Mouse (Mus musculus): ENCODE results near the gene Rheb.

The Rheb gene

GRCm38 (mm10) chr5:24821403-24821841 is 21.0 kb downstream of the Rheb start:
- ChIA-PET POLR2A (interaction anchor here in 2 of 4 experiments (0.9 to 3.4 kb wide), 6 partner anchors 10 to 135 kb away, joined by 3 to 17 read pairs (median 4); partner anchors contain the start of gene Rheb (in 2 of the 2)), CTCF (interaction anchor here in 2 of 4 experiments (0.5 to 1.2 kb wide), 2 partner anchors 21 to 47 kb away, joined by 3 read pairs; partner anchors contain the start of gene Rheb (in 1 of the 2))

- ChIA-PET POLR2A (interaction anchor here in 2 of 4 experiments (0.9 to 3.4 kb wide), 6 partner anchors 9 to 134 kb away, joined by 3 to 17 read pairs (median 4); partner anchors contain the start of gene Rheb (in 2 of the 2)), CTCF (interaction anchor here (0.6 to 1.2 kb wide), 5 partner anchors 22 to 218 kb away, joined by 3 read pairs; partner anchors contain the start of gene Rheb (in 1 of the 4))
Measured at GRCm38 (mm10) chr5:24820627-24821026, 21.8 kb downstream of the Rheb start.

DNA sequence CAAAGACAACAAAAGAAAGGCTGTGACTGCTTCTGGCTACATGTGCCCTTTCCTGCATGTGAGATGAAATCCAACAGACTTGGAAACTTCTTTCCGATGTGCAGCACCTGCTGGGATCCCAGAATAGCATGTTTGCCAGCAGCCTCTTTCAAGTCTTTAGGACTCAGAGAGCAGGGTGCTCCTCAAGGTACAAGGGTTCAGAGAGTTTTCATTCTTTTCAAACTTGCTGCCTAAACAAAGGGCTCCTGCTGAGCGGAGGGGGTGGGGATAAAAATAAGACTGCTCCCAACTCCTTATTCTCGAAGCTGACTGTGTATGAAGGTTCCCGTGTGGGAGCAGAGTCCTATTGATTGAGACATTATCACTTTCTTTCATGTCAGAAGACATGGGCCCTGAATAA is 25.2 kb downstream of the Rheb start:
- CTCF ChIA-PET: interaction anchor here in 1 of 4 experiments (2.0 kb wide), 1 partner anchor 11 kb away, joined by 4 read pairs; no protein-coding TSS in a partner anchor
- POLR2A ChIA-PET: interaction anchor here in 2 of 4 experiments (0.8 to 1.4 kb wide), 6 partner anchors 10 to 190 kb away, joined by 3 to 5 read pairs (median 3); partner anchors contain the start of gene Rheb (in 2 of the 2)

DNA sequence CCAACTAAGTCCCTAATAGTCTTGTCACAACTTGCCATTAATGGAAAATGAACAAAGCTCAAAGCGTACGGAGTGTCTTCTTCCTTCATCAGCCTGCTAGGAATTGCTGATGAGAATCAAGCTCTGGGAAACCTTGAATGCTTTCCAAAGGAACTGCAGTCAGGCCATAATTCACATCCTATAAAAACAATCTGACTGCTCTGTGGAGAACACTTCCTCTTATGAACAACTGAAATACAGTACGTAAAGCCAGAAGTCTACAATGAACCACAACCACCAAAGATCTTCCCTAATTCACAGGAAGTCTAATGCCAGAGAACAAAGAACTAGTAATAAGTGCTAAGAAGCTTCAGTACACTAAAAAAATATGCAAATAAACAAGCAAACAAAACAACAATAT is 28.5 kb downstream of the Rheb start:
- ChIA-PET POLR2A (interaction anchor here in 3 of 4 experiments (0.9 to 1.8 kb wide), 3 partner anchors 29 to 128 kb away, joined by 3 to 5 read pairs (median 4); partner anchors contain the start of genes Nub1 (in 1 of the 3) and Rheb (in 1 of the 3)), CTCF (no interaction called here)

- ChIA-PET POLR2A (no interaction called here), CTCF (no interaction called here)
Measured at GRCm38 (mm10) chr5:24813005-24813404, 29.4 kb downstream of the Rheb start.

- POLR2A ChIA-PET: interaction anchor here in 1 of 4 experiments (1.2 to 1.9 kb wide), 4 partner anchors 19 to 55 kb away, joined by 3 to 6 read pairs (median 4); no protein-coding TSS in a partner anchor
Measured at GRCm38 (mm10) chr5:24805222-24805621, 37.2 kb downstream of the Rheb start.

GRCm38 (mm10) chr5:24804661-24805060 is 37.8 kb downstream of the Rheb start:
- CTCF ChIA-PET: interaction anchor here in 1 of 4 experiments (0.8 to 1.2 kb wide), 2 partner anchors 53 to 206 kb away, joined by 3 to 4 read pairs; no protein-coding TSS in a partner anchor
- POLR2A ChIA-PET: interaction anchor here in 2 of 4 experiments (0.6 to 1.9 kb wide), 5 partner anchors 22 to 120 kb away, joined by 4 to 6 read pairs (median 5); partner anchors contain the start of gene Rheb (in 1 of the 2)

More at GRCm38 (mm10) chr5:24805222-24805621, 37.2 kb downstream of the Rheb start:
- CTCF ChIA-PET: interaction anchor here in 1 of 4 experiments (0.8 to 1.2 kb wide), 2 partner anchors 53 to 205 kb away, joined by 3 to 4 read pairs; no protein-coding TSS in a partner anchor

DNA sequence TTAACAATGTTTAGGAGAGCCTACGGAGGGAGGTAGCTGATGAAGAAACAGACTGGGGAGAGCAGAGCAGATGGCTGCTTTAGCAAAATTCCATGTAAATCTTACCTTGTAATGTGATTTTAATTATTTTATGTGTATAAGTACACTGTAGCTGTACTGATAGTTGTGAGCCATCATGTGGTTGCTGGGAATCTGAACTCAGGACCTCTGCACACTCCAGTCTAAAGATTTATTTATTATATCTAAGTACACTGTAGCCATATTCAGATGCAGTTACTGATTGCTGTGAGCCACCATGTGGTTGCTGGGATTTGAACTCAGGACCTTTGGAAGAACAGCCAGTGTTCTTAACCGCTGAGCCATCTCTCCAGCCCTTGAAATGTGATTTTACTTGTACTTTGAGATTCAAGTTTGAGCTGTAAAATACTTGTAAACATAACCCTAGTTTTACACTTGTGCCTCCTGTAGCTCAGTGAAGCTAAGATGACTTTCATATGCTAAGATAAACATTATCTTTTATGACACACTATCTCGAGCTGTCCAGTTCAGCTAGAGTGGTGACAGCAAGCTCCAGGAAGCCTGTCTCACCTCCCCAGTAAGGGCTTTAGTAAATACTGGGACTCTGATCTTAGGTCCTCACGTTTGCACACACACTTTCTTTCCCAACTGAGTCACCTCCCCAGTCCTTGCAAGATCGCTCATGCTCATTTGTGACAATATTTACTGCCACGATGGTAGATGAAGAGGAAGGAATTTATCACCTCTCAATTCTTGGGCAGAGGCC is 40.4 kb downstream of the Rheb start:
- CTCF ChIA-PET: interaction anchor here in 1 of 4 experiments (0.8 kb wide), 1 partner anchor 10 kb away, joined by 3 read pairs; no protein-coding TSS in a partner anchor
- POLR2A ChIA-PET: no interaction called here

DNA sequence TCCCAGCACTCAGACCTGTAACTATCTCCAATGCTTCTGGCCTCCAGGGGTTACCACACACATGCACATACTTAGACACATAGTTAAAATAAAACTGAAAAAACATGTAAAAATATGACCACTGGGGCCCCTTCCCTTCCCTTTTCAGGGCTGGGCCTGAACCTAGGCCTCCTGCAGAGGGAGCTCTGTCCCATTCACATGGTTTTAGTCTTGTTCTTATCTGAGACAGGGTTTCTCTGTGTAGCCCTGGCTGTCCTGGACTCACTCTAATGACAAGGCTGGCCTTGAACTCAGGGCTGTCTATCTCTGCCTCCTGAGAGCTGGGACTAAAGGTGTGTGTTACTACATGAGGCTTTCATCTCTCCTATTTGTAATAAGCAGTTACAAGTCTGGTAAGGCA is 42.0 kb downstream of the Rheb start:
- ChIA-PET POLR2A (interaction anchor here in 2 of 4 experiments (0.8 to 1.2 kb wide), 4 partner anchors 48 to 115 kb away, joined by 3 to 4 read pairs (median 3); partner anchors contain the start of gene Nub1 (in 1 of the 2)), CTCF (interaction anchor here in 3 of 4 experiments (0.6 to 2.7 kb wide), 8 partner anchors 21 to 210 kb away, joined by 3 to 8 read pairs (median 3); no protein-coding TSS in a partner anchor)

DNA sequence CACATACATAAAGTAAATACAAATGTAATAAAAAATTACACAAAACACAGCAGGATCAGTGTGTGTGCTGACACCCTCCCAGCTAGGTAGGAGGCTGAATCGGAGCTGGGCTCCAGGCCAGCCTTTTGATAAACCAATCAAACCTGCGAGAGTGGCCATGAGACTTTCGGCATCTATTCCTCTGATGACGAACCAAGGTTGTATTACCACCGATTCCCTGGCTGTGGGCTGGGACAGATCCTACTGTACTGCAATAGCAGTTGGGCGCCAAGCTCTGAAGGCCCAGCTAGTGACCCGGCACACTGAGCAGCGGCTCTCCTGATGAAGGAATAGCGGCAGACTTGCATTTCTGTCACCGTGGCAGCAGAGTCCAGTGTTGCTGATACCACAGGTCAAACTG is 43.8 kb downstream of the Rheb start:
- CTCF ChIA-PET: interaction anchor here in 2 of 4 experiments (2.0 to 2.7 kb wide), 2 partner anchors 19 to 212 kb away, joined by 5 to 8 read pairs; no protein-coding TSS in a partner anchor
- POLR2A ChIA-PET: interaction anchor here in 3 of 4 experiments (0.7 to 1.3 kb wide), 5 partner anchors 12 to 113 kb away, joined by 3 to 4 read pairs (median 3); partner anchors contain the start of genes Nub1 (in 1 of the 3) and Rheb (in 1 of the 3)

DNA sequence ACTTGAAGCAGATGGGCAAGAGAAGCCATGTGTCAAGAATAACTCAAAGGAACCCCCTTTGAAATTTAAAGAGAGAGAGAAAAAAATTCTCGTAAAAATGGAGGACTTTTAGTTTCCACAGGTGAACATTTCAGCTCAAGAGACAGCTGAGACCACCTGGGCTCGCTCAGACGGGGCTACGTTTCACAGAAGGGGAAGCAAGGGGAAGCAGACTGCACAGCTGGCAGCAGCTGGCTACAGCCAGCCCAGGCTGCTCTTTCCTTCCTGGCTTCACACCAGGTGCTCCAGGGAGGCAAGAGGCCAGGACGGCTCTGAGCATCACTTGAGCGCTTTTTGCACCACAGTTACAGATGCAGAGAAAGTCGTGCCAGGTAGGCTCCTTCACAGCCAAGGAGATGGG is 44.6 kb downstream of the Rheb start:
- ChIA-PET CTCF (interaction anchor here in 1 of 4 experiments (2.0 kb wide), 1 partner anchor 18 kb away, joined by 5 read pairs; no protein-coding TSS in a partner anchor), POLR2A (interaction anchor here in 3 of 4 experiments (0.8 to 1.0 kb wide), 3 partner anchors 9 to 119 kb away, joined by 3 to 4 read pairs (median 3); partner anchors contain the start of gene Rheb (in 1 of the 3))

- POLR2A ChIA-PET: interaction anchor here in 3 of 4 experiments (0.6 to 2.0 kb wide), 5 partner anchors 14 to 107 kb away, joined by 3 to 6 read pairs (median 5); partner anchors contain the start of gene Nub1 (in 1 of the 3)
Measured at GRCm38 (mm10) chr5:24792961-24793360, 49.5 kb downstream of the Rheb start.

DNA sequence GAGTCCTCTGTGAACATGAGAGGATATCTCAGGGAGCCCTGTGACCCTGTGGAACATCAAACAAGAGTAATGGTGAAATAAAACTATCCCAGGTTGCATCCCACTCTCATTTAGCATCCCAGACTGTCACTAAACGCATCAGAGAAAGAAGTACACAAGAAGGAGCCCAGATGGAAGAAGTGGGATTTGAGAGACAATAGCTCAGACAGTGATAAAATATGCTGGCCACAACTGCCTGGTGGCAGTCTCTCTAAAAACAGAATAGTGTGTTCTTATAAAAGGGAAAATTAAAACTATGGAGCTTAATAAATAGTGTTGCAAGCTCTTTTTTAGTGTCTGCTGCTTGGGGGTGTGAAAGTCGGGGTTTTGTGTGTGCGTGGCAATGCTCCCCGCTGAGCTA is 59.5 kb downstream of the Rheb start:
- ChIA-PET CTCF (no interaction called here), POLR2A (interaction anchor here in 3 of 4 experiments (0.6 to 1.5 kb wide), 4 partner anchors 31 to 446 kb away, joined by 3 to 5 read pairs (median 3); no protein-coding TSS in a partner anchor)

More at GRCm38 (mm10) chr5:24792961-24793360, 49.5 kb downstream of the Rheb start:
- CTCF ChIA-PET: interaction anchor here in 3 of 4 experiments (0.5 to 1.0 kb wide), 5 partner anchors 12 to 218 kb away, joined by 3 to 13 read pairs (median 4); no protein-coding TSS in a partner anchor

DNA sequence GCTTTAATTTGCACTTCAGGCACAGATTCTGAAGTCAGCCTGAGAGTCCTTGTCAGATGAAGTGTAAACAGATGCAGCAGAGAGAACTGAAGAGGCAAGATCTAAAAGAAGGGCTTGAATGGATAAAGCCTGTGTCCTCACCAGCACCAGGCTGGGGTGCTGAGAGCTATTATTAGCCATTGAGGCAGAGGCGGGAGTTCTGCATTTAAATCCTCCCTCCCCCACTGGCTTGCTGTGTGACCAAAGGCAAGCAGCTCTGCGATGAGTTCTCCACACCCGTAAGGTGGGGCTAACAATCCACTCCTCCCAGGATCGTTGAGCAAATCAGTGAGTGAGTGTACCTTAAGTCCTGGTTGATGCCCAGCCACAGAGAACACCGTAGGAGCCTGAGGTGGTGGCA is 61.4 kb downstream of the Rheb start:
- ChIA-PET CTCF (interaction anchor here in 3 of 4 experiments (0.5 to 2.6 kb wide), 7 partner anchors 12 to 1042 kb away, joined by 3 to 23 read pairs (median 3); no protein-coding TSS in a partner anchor), POLR2A (interaction anchor here in 3 of 4 experiments (0.5 to 6.3 kb wide), 7 partner anchors 18 to 229 kb away, joined by 3 to 56 read pairs (median 3); partner anchors contain the start of genes Nub1 (in 2 of the 3) and Crygn (in 1 of the 3))

GRCm38 (mm10) chr5:24779881-24780512 is 62.4 kb downstream of the Rheb start:
- ChIA-PET CTCF (interaction anchor here (0.5 to 2.6 kb wide), 22 partner anchors 13 to 1555 kb away, joined by 3 to 23 read pairs (median 4); partner anchors contain the start of genes Crygn (in 1 of the 4) and Rheb (in 1 of the 4)), POLR2A (interaction anchor here in 3 of 4 experiments (0.5 to 6.3 kb wide), 13 partner anchors 13 to 104 kb away, joined by 3 to 56 read pairs (median 5); partner anchors contain the start of genes Crygn (in 1 of the 3), Nub1 (in 1 of the 3) and Rheb (in 1 of the 3))

GRCm38 (mm10) chr5:24779321-24779720 is 63.1 kb downstream of the Rheb start:
- CTCF ChIA-PET: interaction anchor here (0.5 to 2.6 kb wide), 22 partner anchors 14 to 1554 kb away, joined by 3 to 23 read pairs (median 4); partner anchors contain the start of genes Crygn (in 1 of the 4) and Rheb (in 1 of the 4)

DNA sequence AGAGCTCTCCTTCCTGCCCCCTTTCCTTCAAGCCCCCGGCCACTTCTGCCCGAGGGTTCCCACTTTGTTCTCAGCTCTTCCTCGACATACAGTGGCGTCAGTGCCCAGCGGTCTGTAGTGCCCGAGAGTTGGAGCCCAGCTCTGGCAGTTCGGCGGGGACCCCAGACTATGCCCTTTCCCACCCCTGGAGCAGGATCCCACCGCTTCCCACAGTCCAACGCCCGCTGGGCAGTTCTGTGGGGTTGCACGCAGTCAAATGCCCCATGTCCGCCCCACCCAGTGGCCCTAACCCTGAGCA is 63.6 kb downstream of the Rheb start:
- CTCF ChIA-PET: interaction anchor here (0.5 to 2.6 kb wide), 13 partner anchors 20 to 885 kb away, joined by 3 to 23 read pairs (median 4); no protein-coding TSS in a partner anchor
- POLR2A ChIA-PET: interaction anchor here (0.7 to 6.3 kb wide), 15 partner anchors 14 to 304 kb away, joined by 3 to 56 read pairs (median 5); partner anchors contain the start of genes Nub1 (in 3 of the 4) and Crygn (in 1 of the 4)

More at GRCm38 (mm10) chr5:24779321-24779720, 63.1 kb downstream of the Rheb start:
- POLR2A ChIA-PET: interaction anchor here (0.8 to 6.3 kb wide), 13 partner anchors 13 to 303 kb away, joined by 3 to 56 read pairs (median 5); partner anchors contain the start of genes Nub1 (in 3 of the 4) and Crygn (in 1 of the 4)

Measured in embryonic stem cell, embryonic (primary cell).